Mouse (Mus musculus): ENCODE measurements around the gene Cib4.

- TF ChIP-seq POLR2A (IDR thresholded peaks at IDR 0.05; ENCODE audit: insufficient read depth, low read depth, low read length): no peak
- TF ChIP-seq CTCF (IDR thresholded peaks at IDR 0.05; ENCODE audit: insufficient read depth, low read depth, low read length): no peak
Measured at GRCm38 (mm10) chr5:30574367-30574766, 28.7 kb upstream of the Cib4 start.

Data from olfactory bulb, adult 2 months (tissue).